Mouse (Mus musculus): ENCODE data around the gene Gm8890.
"Not testable (repeated sequence)": the region's sequence is repeated elsewhere in the genome, so short reads cannot be mapped to it uniquely, and the experiment has no call there.

Gm8890 gene

DNA sequence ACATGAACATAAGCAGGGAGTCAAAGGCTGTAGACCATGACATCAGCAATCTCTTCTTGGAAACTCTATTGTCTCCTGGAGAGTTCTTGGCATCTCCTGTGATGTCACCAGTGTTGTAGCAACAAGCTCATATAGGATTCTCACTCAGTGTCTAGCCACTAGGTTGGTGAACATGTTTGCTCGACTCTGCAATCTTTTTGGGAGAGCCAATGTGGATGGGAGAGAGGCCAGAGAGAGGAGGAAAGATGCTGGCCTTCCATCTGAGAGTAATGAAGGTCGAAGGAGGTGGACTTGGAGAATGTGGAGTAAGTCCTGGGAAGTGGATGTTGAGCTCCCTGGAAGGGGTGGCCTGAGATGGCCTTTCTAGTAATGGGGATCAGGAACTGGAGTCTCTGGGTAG, at the start of gene Gm8890:
Gene Gm8890 (plus strand): TSS at position 301 of the 400 bp plus-strand sequence.
- DNase-seq (ENCODE audit: extremely low read depth, low read depth) = not testable (repeated sequence)

GRCm38 (mm10) chr5:11256221-11256620, 388 bp downstream of the Gm8890 start:
- DNase-seq (ENCODE audit: extremely low read depth, low read depth) = not testable (repeated sequence)
